Mouse (Mus musculus): Measurements from ENCODE around the gene Olfr963.

Gene Olfr963

GRCm38 (mm10) chr9:39666905-39667304 is at the start of gene Olfr963:
Gene Olfr963, plus strand, starts transcription at chr9:39667205.
- Histone ChIP-seq H3K4me1 (replicated peaks; ENCODE audit: low read depth, low read length) (no peaks in the 10 kb centered on the region), H3K4me3 (replicated peaks; ENCODE audit: low read length) (no peak within 1 kb of the TSS), H3K27me3 (ENCODE audit: insufficient read depth, low read length) (no peaks in the 10 kb centered on the region), H3K36me3 (ENCODE audit: insufficient read depth, low read length) (no peaks in the 10 kb centered on the region), H3K9me3 (ENCODE audit: low read length) (peaks cover 47% of the 10 kb centered on the region)
- TF ChIP-seq POU5F1 (IDR thresholded peaks at IDR 0.05; ENCODE audit: borderline replicate concordance, low read length) (no peak), NANOG (IDR thresholded peaks at IDR 0.05; ENCODE audit: borderline replicate concordance, low read length) (no peak), CTCF (conservative IDR thresholded peaks at IDR 0.05; ENCODE audit: low read length) (no peak)

- no peaks in the 10 kb centered on the region for H3K9me3 ChIP-seq (ENCODE audit: low read length)
- H3K4me3 ChIP-seq (replicated peaks; ENCODE audit: low read length): no peak within 1 kb of the TSS
- H3K4me1 ChIP-seq (replicated peaks; ENCODE audit: low read depth, low read length): no peaks in the 10 kb centered on the region
- no peak for TF ChIP-seq NANOG (IDR thresholded peaks at IDR 0.05; ENCODE audit: borderline replicate concordance, low read length)
- no peak for TF ChIP-seq CTCF (conservative IDR thresholded peaks at IDR 0.05; ENCODE audit: low read length)
- no peak for TF ChIP-seq POU5F1 (IDR thresholded peaks at IDR 0.05; ENCODE audit: borderline replicate concordance, low read length)
- no peaks in the 10 kb centered on the region for H3K36me3 ChIP-seq (ENCODE audit: insufficient read depth, low read length)
- no peaks in the 10 kb centered on the region for H3K27me3 ChIP-seq (ENCODE audit: insufficient read depth, low read length)
Observed at GRCm38 (mm10) chr9:39621073-39621472, 45.9 kb upstream of the Olfr963 start, which contains the start of gene Olfr960. Gene Olfr960, plus strand, starts transcription at chr9:39621373.

- TF ChIP-seq NANOG (IDR thresholded peaks at IDR 0.05; ENCODE audit: borderline replicate concordance, low read length) (no peak), CTCF (conservative IDR thresholded peaks at IDR 0.05; ENCODE audit: low read length) (no peak), POU5F1 (IDR thresholded peaks at IDR 0.05; ENCODE audit: borderline replicate concordance, low read length) (no peak)
- H3K4me3 ChIP-seq (replicated peaks; ENCODE audit: low read length): no peak overlapping the region
- no peaks in the 10 kb centered on the region for H3K27me3 ChIP-seq (ENCODE audit: insufficient read depth, low read length)
- no peaks in the 10 kb centered on the region for H3K36me3 ChIP-seq (ENCODE audit: insufficient read depth, low read length)
- no peaks in the 10 kb centered on the region for H3K4me1 ChIP-seq (replicated peaks; ENCODE audit: low read depth, low read length)
- no peaks in the 10 kb centered on the region for H3K9me3 ChIP-seq (ENCODE audit: low read length)
Observed at GRCm38 (mm10) chr9:39623783-39624182, 43.2 kb upstream of the Olfr963 start.

GRCm38 (mm10) chr9:39624711-39625110 is 42.3 kb upstream of the Olfr963 start:
- Histone ChIP-seq H3K4me1 (replicated peaks; ENCODE audit: low read depth, low read length) (no peaks in the 10 kb centered on the region), H3K36me3 (ENCODE audit: insufficient read depth, low read length) (no peaks in the 10 kb centered on the region), H3K9me3 (ENCODE audit: low read length) (no peaks in the 10 kb centered on the region), H3K27me3 (ENCODE audit: insufficient read depth, low read length) (no peaks in the 10 kb centered on the region), H3K4me3 (replicated peaks; ENCODE audit: low read length) (no peak overlapping the region)
- TF ChIP-seq CTCF (conservative IDR thresholded peaks at IDR 0.05; ENCODE audit: low read length): no peak
- no peak for TF ChIP-seq POU5F1 (IDR thresholded peaks at IDR 0.05; ENCODE audit: borderline replicate concordance, low read length)
- no peak for TF ChIP-seq NANOG (IDR thresholded peaks at IDR 0.05; ENCODE audit: borderline replicate concordance, low read length)

GRCm38 (mm10) chr9:39629069-39629468 is 37.9 kb upstream of the Olfr963 start:
- H3K9me3 ChIP-seq (ENCODE audit: low read length): peaks cover 10% of the 10 kb centered on the region
- no peaks in the 10 kb centered on the region for H3K27me3 ChIP-seq (ENCODE audit: insufficient read depth, low read length)
- H3K36me3 ChIP-seq (ENCODE audit: insufficient read depth, low read length): no peaks in the 10 kb centered on the region
- H3K4me1 ChIP-seq (replicated peaks; ENCODE audit: low read depth, low read length): no peaks in the 10 kb centered on the region
- no peak overlapping the region for H3K4me3 ChIP-seq (replicated peaks; ENCODE audit: low read length)
- TF ChIP-seq NANOG (IDR thresholded peaks at IDR 0.05; ENCODE audit: borderline replicate concordance, low read length): no peak
- TF ChIP-seq POU5F1 (IDR thresholded peaks at IDR 0.05; ENCODE audit: borderline replicate concordance, low read length): no peak
- no peak for TF ChIP-seq CTCF (conservative IDR thresholded peaks at IDR 0.05; ENCODE audit: low read length)

- H3K9me3 ChIP-seq (ENCODE audit: low read length): peaks cover 10% of the 10 kb centered on the region
- TF ChIP-seq POU5F1 (IDR thresholded peaks at IDR 0.05; ENCODE audit: borderline replicate concordance, low read length) (no peak), NANOG (IDR thresholded peaks at IDR 0.05; ENCODE audit: borderline replicate concordance, low read length) (no peak)
- H3K4me3 ChIP-seq (replicated peaks; ENCODE audit: low read length): no peak overlapping the region
- H3K27me3 ChIP-seq (ENCODE audit: insufficient read depth, low read length): no peaks in the 10 kb centered on the region
- no peaks in the 10 kb centered on the region for H3K4me1 ChIP-seq (replicated peaks; ENCODE audit: low read depth, low read length)
- no peaks in the 10 kb centered on the region for H3K36me3 ChIP-seq (ENCODE audit: insufficient read depth, low read length)
Observed at GRCm38 (mm10) chr9:39633913-39634594, 33.0 kb upstream of the Olfr963 start.

GRCm38 (mm10) chr9:39644785-39645184 is 22.2 kb upstream of the Olfr963 start, which contains the start of gene Olfr961:
Gene Olfr961, plus strand, starts transcription at chr9:39645085.
- TF ChIP-seq POU5F1 (IDR thresholded peaks at IDR 0.05; ENCODE audit: borderline replicate concordance, low read length) (no peak), NANOG (IDR thresholded peaks at IDR 0.05; ENCODE audit: borderline replicate concordance, low read length) (no peak), CTCF (conservative IDR thresholded peaks at IDR 0.05; ENCODE audit: low read length) (no peak)
- no peaks in the 10 kb centered on the region for H3K4me1 ChIP-seq (replicated peaks; ENCODE audit: low read depth, low read length)
- H3K27me3 ChIP-seq (ENCODE audit: insufficient read depth, low read length): no peaks in the 10 kb centered on the region
- H3K36me3 ChIP-seq (ENCODE audit: insufficient read depth, low read length): no peaks in the 10 kb centered on the region
- no peak within 1 kb of the TSS for H3K4me3 ChIP-seq (replicated peaks; ENCODE audit: low read length)
- H3K9me3 ChIP-seq (ENCODE audit: low read length): no peaks in the 10 kb centered on the region

GRCm38 (mm10) chr9:39647382-39647781 is 19.6 kb upstream of the Olfr963 start:
- no peaks in the 10 kb centered on the region for H3K9me3 ChIP-seq (ENCODE audit: low read length)
- TF ChIP-seq POU5F1 (IDR thresholded peaks at IDR 0.05; ENCODE audit: borderline replicate concordance, low read length) (no peak), NANOG (IDR thresholded peaks at IDR 0.05; ENCODE audit: borderline replicate concordance, low read length) (no peak), CTCF (conservative IDR thresholded peaks at IDR 0.05; ENCODE audit: low read length) (no peak)
- H3K4me1 ChIP-seq (replicated peaks; ENCODE audit: low read depth, low read length): no peaks in the 10 kb centered on the region
- no peaks in the 10 kb centered on the region for H3K36me3 ChIP-seq (ENCODE audit: insufficient read depth, low read length)
- H3K4me3 ChIP-seq (replicated peaks; ENCODE audit: low read length): no peak overlapping the region
- H3K27me3 ChIP-seq (ENCODE audit: insufficient read depth, low read length): no peaks in the 10 kb centered on the region

Data from E14TG2a.4 (cell line).